Mouse (Mus musculus) erythroid progenitor cell, adult 5-6 weeks (primary cell): Measurements from ENCODE around the gene Kcnc2. TPM values are rescaled to one million over a fixed set of nuclear protein-coding genes. Genes with fewer than 3 reads are reported as not detected.
"Not testable (repeated sequence)": the region's sequence is repeated elsewhere in the genome, so short reads cannot be mapped to it uniquely, and the experiment has no call there.

ENCODE experiments used
- ATAC-seq: replicated peaks from 2 replicates; pipeline ENCODE4 v1.8.0; 2016; ENCODE audit warnings: moderate number of reproducible peaks, mild to moderate bottlenecking, moderate TSS enrichment, inconsistent platforms; ENCODE audit not compliant: poor library complexity, low FRiP score, severe bottlenecking
- total RNA-seq, 2 experiments: library from RNA; stranded (forward) in 1 of 2; stranded (reverse) in 1 of 2; fragments of 150-400 nt in 1 of 2; fragments of 186-747, 209-891 nt in 1 of 2; gene quantifications; 2 replicates each; pipeline versions ENCODE4 v1.2.3 to v1.2.4; 2015 to 2017; ENCODE audit warnings: low replicate concordance in 2 of 2

Kcnc2 gene
- total RNA-seq (2015; ENCODE audit: low replicate concordance) (1.1 TPM in 1 of 2 replicates, not detected in the other), total RNA-seq (2017; ENCODE audit: low replicate concordance) (not detected in 2 replicates)

GRCm38 (mm10) chr10:112270887-112271802 lies at the start of gene Kcnc2:
Gene Kcnc2 (plus strand): TSS chr10:112271121.
- no peak for ATAC-seq

GRCm38 (mm10) chr10:112227073-112227472 lies 43.8 kb upstream of the Kcnc2 start:
- no peak for ATAC-seq

GRCm38 (mm10) chr10:112229091-112229843 lies 41.7 kb upstream of the Kcnc2 start:
- ATAC-seq = not testable (repeated sequence)

- not testable (repeated sequence) for ATAC-seq
Observed at GRCm38 (mm10) chr10:112232733-112233132, 38.2 kb upstream of the Kcnc2 start.

GRCm38 (mm10) chr10:112235396-112235940 lies 35.5 kb upstream of the Kcnc2 start:
- ATAC-seq = not testable (repeated sequence)

- ATAC-seq = no peak
Observed at GRCm38 (mm10) chr10:112248273-112248672, 22.6 kb upstream of the Kcnc2 start.

GRCm38 (mm10) chr10:112263467-112263866 lies 7.5 kb upstream of the Kcnc2 start:
- no peak for ATAC-seq

- ATAC-seq = no peak
Observed at GRCm38 (mm10) chr10:112269481-112269880, 1.4 kb upstream of the Kcnc2 start.

GRCm38 (mm10) chr10:112269939-112270781 lies 761 bp upstream of the Kcnc2 start:
- ATAC-seq = no peak

- no peak for ATAC-seq
Observed at GRCm38 (mm10) chr10:112271803-112272165, 863 bp downstream of the Kcnc2 start.

GRCm38 (mm10) chr10:112272171-112272570 lies 1.2 kb downstream of the Kcnc2 start:
- no peak for ATAC-seq

GRCm38 (mm10) chr10:112277996-112278395 lies 7.1 kb downstream of the Kcnc2 start:
- no peak for ATAC-seq

- ATAC-seq = no peak
Observed at GRCm38 (mm10) chr10:112315136-112315535, 44.2 kb downstream of the Kcnc2 start.

GRCm38 (mm10) chr10:112317783-112318182 lies 46.9 kb downstream of the Kcnc2 start:
- no peak for ATAC-seq

- no peak for ATAC-seq
Observed at GRCm38 (mm10) chr10:112357669-112358362, 86.9 kb downstream of the Kcnc2 start.

GRCm38 (mm10) chr10:112358363-112358704 lies 87.4 kb downstream of the Kcnc2 start:
- ATAC-seq = no peak

GRCm38 (mm10) chr10:112360704-112361103 lies 89.8 kb downstream of the Kcnc2 start:
- no peak for ATAC-seq

- ATAC-seq = no peak
Observed at GRCm38 (mm10) chr10:112368369-112368768, 97.4 kb downstream of the Kcnc2 start.

GRCm38 (mm10) chr10:112377163-112377562 lies 106.2 kb downstream of the Kcnc2 start:
- ATAC-seq = no peak
